Mouse (Mus musculus) Patski (cell line): Measurements from ENCODE around the gene Dppa3. TPM values are rescaled to one million over a fixed set of nuclear protein-coding genes. Genes with fewer than 3 reads are reported as not detected.

Experiments used
- ATAC-seq: fragments of 100-300 bp; one replicate; pipeline ENCODE4 v1.8.0; 2021
- CTCF ChIA-PET: fragments of 350-600 bp; sonication (Branson Sonifier 250); formaldehyde crosslinking; loops from one replicate; lab custom pipeline; 2022; ENCODE audit warnings: inconsistent platforms; lab: Charles Lee
- POLR2A ChIA-PET: fragments of 350-600 bp; sonication (Branson Sonifier 250); formaldehyde crosslinking; loops from one replicate; lab custom pipeline; 2022; ENCODE audit warnings: antibody characterized with exemption, inconsistent platforms; lab: Charles Lee
- DNase-seq: peaks from one replicate; pipeline ENCODE4 v3.0.0-alpha.2; 2011; ENCODE audit warnings: low read depth, low spot score
- H3K27me3 ChIP-seq: fragments of 371-371 bp; one replicate; pipeline ENCODE4 v1.5.1; 2021
- CTCF ChIP-seq: fragments of 100-300 bp; IDR thresholded peaks from one replicate; pipeline ENCODE4 v1.5.1; 2021
- in situ Hi-C: fragments of 300-500 bp; cut with MboI; formaldehyde crosslinking; loops from 3 replicates; pipeline ENCODE4 v1.11.1; 2018; ENCODE audit warnings: low pct_unique_long_range_greater_than_20kb, mixed read lengths
- polyA plus RNA-seq: library from polyadenylated mRNA; unstranded; gene quantifications from one replicate; pipeline ENCODE4 v1.2.3, GENCODE M21; 2021

Gene Dppa3
- polyA plus RNA-seq, 1 experiment from 2014 or later, result not detected

DNA sequence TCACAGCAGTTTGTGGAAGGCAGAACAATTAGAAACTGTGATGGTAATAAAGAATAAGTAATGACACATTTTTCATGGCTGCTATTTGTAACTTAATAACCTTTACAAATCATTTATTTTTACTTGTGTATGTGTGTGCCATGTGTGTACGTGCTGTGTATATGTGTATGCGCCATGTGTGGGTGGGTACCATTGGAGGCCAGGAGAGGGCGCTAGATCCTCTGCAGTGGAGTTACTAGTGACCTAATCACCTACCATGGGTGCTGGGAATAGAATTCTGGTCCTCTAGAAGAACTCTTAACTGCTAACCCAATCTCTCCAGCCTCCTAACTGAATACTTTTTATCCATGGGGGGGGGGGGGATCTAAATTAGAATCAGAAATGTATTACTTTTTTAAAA lies 23.7 kb downstream of the Dppa3 start:
- peak; percentile 11 for TF ChIP-seq CTCF

DNA sequence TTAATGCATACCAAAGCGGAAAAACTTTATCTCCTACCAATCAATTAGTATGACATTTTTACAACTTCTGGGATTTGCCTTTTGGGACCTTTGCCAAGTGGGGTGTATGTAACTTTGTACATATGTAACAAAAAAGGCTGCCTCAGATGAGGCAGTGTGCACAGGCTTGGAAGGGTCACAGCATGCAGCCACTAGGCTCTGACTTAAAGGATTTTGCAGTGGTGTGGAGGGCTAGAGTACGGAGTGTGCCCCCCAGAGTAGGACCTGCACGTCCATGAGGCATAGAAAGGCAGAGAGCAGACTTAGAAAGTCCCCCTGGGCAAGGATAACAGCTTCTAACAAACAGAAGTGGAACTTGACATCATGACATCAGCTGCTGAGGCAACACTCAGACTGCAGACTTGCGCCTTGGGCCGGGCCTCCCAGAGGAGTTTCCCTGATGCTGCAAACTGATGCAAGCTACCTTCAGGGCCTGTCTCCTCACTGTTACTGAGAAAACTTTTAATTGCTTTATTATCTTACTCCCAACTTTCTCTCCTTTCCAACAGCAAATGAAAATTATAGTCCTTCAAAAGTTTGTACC lies 24.3 kb downstream of the Dppa3 start:
- POLR2A ChIA-PET, result no interaction called here
- TF ChIP-seq CTCF, result no peak
- in situ Hi-C loops, result no loop called here
- DNase-seq, result no peak
- ATAC-seq, result no peak
- peaks cover 7% of the 10 kb centered on the region for H3K27me3 ChIP-seq
- CTCF ChIA-PET, result no interaction called here

More for the DNA sequence above, 23.7 kb downstream of the Dppa3 start:
- POLR2A ChIA-PET, result no interaction called here
- DNase-seq (no peak), ATAC-seq (no peak)
- H3K27me3 ChIP-seq, result peaks cover 4% of the 10 kb centered on the region
- in situ Hi-C loops, result no loop called here
- CTCF ChIA-PET, result no interaction called here

DNA sequence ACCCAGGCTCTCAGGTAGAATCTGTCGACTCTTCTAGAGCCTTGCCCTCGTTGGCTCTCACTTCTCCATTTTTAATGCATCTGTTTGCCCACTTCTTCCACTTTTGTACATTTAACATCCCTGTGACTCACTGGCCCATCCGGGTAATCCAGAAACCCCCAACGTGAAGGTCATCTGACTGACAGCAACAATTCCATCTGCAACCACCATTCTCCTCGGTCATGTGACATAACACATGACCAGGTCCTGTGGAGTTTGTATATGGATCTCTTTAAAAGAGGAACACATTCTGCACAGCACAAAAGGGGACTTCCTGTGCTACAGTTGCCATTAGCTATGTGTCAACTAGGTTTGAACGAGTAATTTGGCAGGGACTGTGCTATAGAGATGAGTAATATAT lies 28.1 kb downstream of the Dppa3 start:
- in situ Hi-C loops, result no loop called here
- TF ChIP-seq CTCF, result no peak
- POLR2A ChIA-PET, result no interaction called here

DNA sequence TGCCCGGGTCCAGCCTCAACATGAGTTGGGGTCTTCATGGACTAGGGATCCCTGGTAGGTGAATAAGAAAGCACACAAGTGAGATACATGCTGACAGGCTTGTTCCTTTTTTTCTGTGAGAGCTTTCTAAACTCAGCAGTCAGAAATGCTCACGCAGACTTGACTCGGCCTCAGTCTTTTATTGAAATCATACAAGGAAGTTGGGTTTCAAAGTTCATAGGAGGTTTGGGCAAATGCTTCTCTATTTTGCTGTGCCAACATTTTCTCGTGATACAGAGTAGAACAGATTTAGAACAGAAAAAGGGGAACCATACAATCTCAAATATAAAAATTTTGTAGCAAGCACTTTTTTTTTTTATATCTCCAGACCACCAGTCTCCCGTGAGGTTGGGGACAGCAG lies 31.4 kb downstream of the Dppa3 start:
- no peak for ATAC-seq
- H3K27me3 ChIP-seq, result peaks cover 27% of the 10 kb centered on the region
- in situ Hi-C loops, result no loop called here
- TF ChIP-seq CTCF, result no peak
- no peak for DNase-seq
- ChIA-PET POLR2A (no interaction called here), CTCF (no interaction called here)

More for the DNA sequence above, 28.1 kb downstream of the Dppa3 start:
- no peak for DNase-seq
- ATAC-seq, result no peak
- H3K27me3 ChIP-seq, result peaks cover 22% of the 10 kb centered on the region
- CTCF ChIA-PET, result no interaction called here

DNA sequence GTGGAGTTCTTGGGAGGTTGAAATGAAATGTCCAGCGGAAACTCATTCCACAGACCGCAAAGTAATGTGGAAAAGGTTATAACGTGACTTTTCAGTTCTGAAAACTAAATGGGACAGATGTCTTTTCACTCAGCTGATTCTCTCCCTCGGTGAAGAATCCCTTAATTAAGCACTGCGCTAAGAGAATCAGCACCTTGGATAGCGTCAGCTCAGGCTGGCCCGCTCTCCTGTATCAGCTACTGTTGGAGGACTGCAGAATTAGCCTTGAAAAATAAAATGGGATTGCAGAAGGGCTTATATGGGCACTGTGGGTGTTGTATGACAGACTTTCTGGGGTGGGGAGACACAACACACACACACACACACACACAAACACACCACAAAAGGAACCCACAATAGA lies 33.4 kb downstream of the Dppa3 start:
- peaks cover 23% of the 10 kb centered on the region for H3K27me3 ChIP-seq
- DNase-seq (no peak), ATAC-seq (no peak)
- in situ Hi-C loops, result no loop called here
- CTCF ChIA-PET, result interaction anchor here (1.3 to 2.3 kb wide), 2 partner anchors 8 to 60 kb away, joined by 3 to 8 read pairs; no protein-coding TSS in a partner anchor
- no peak for TF ChIP-seq CTCF
- POLR2A ChIA-PET, result no interaction called here

DNA sequence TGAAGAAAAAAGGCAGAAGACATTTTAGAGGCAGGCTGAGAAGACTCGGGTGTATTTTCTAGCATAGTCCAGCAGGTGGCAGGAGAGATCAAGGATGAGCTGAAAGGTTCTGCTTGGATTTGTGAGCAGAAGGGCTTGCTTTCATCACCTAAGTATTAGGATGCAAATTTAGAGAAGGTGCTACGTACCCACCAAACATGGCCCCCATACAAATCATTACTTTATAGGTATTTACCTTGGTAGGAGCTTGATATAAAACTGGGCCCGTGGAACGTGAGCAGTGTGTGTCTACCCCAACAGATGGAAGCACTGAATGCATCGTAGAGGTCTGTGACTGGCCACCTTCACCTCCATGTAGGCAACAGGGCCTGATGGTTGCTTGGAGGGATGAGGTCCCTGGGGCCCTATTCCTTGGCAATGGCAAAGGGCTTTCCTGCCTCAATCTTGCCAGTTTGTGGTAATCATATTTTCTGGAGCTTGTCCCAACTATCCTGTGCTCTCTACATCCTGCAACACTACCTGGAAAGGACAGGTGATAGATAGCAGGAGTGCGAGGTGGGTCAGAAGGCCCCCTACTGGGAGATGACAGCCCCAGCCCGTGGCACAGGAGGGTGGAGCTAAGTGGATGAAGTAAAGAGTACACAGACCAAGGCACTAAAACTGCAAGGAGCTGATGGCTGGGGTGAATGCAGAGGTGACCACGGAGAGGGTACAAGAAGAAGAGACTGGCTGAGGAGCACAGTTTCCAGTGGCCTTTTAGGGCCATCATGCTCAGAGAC lies 34.6 kb downstream of the Dppa3 start:
- DNase-seq (no peak), ATAC-seq (no peak)
- POLR2A ChIA-PET, result interaction anchor here (0.5 kb wide), 1 partner anchor 58 kb away, joined by 4 read pairs; no protein-coding TSS in a partner anchor
- CTCF ChIA-PET, result interaction anchor here (0.7 to 2.3 kb wide), 9 partner anchors 9 to 140 kb away, joined by 3 to 10 read pairs (median 3); partner anchors contain the start of gene Slc2a3
- in situ Hi-C loops, result loop anchor here (5.0 kb wide), 1 partner anchor 127 kb away; no protein-coding TSS in a partner anchor
- TF ChIP-seq CTCF, result peak; percentile 67
- H3K27me3 ChIP-seq, result peaks cover 17% of the 10 kb centered on the region

DNA sequence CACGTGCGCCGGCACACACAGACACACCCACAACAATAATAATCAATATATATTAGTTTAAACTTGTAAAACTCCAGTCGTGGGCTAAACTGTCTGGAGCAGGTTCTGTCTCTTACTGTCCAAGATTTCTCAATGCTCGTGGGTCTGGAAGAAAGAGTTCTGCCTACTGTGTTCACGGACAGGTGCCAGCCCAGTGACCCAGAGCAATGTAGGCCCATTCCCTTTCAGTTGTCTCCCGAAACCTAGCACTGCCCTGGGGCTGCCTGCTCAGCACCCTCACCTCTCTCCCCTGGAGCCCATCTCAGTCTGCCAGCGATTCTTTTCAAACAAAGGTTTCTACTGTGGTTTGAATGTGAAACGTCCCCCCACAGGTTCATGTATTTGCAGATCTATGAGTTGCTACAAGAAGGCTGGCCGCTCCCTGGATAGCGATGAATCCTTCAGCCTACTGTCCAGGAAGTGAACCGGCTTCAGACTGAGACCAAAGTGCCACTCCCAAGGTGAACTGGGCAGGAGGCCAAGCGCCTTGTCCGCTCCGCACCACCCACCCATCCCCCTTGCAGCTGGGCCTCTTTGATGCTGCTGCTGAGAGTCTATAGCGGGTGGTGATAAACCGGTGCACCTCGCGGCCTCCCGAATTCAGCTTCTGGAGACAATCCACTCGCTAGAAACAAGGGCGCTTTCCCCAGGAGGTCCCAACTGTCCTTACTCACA lies 36.5 kb downstream of the Dppa3 start:
- no peak for ATAC-seq
- no peak for TF ChIP-seq CTCF
- peaks cover 21% of the 10 kb centered on the region for H3K27me3 ChIP-seq
- CTCF ChIA-PET, result no interaction called here
- in situ Hi-C loops, result loop anchor here (5.0 kb wide), 1 partner anchor 125 kb away; no protein-coding TSS in a partner anchor
- POLR2A ChIA-PET, result no interaction called here
- DNase-seq, result no peak

DNA sequence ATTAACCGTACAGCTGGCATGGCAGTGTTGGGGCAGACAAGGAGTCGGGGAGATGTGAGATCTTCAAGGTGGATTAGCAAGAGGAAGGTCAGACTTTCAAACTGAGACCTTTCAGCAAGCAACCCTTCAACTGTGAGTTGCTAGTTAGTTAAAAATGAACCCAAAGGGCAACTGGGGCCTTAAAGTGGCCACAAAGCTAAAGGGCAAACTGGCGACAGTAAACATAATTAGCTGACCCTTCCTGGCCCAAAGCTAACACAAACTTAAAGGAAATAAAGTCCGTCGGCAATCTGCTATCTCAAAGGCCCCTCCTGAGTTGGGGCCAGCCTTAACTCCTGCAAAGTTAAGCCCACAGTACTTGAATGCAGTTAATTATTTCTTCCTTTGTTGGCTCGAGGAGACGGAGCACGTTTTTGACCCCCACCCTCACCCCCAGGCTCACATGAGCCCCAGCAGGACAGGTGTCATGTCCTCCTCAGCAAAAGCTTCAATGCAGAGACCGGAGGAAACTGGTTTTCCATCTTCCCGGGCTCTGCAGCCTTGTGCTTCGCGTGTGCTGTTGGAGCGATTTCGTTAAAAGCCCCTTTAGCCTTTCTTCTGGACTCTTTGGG lies 37.5 kb downstream of the Dppa3 start:
- in situ Hi-C loops, result loop anchor here (5.0 kb wide), 1 partner anchor 124 kb away; no protein-coding TSS in a partner anchor
- peaks cover 12% of the 10 kb centered on the region for H3K27me3 ChIP-seq
- CTCF ChIA-PET, result no interaction called here
- no peak for TF ChIP-seq CTCF
- ATAC-seq (no peak), DNase-seq (no peak)
- POLR2A ChIA-PET, result no interaction called here

DNA sequence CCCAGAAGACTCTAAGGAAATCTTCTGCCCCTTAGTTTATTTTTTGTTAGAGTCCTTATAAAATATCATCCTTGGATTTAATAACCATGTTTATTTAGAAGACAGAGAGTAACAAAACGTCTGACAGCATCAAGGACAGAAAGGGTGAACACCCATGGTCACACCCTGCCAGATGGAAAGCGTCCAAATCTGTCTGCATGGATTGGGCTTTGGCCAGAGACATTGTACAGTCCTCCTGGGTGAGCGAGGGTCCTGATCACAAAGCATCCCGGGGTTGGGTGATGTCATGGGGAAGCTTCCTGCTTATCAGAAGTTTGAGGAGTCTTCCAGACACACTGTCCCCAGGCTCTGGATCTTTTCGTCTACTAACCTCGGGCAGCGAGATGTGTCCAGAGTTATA lies 39.7 kb downstream of the Dppa3 start:
- TF ChIP-seq CTCF, result no peak
- CTCF ChIA-PET, result no interaction called here
- POLR2A ChIA-PET, result no interaction called here
- no peak for DNase-seq
- ATAC-seq, result no peak
- in situ Hi-C loops, result no loop called here
- H3K27me3 ChIP-seq, result peaks cover 12% of the 10 kb centered on the region

DNA sequence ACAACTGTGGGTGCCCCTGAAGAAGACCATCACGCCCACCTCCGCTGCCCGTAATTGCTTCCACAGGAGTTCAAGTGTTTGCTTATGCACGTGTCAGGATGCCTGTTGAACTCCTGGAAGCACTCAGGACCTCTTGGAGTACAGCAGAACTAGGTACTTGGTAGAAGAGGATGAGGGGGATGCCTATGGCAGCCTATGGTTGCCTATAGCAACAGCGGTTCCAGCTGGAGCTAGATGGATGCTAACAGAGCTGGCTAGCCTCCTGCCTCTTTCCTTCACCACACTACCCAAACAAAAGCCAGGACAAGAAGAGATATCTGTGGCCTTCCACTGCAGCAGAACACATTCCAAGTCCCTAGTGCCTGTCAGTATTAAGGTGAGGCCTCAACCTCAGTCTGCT lies 41.5 kb downstream of the Dppa3 start:
- ChIA-PET POLR2A (no interaction called here), CTCF (interaction anchor here (0.9 to 3.4 kb wide), 4 partner anchors 12 to 118 kb away, joined by 3 to 44 read pairs (median 10); no protein-coding TSS in a partner anchor)
- ATAC-seq (no peak), DNase-seq (no peak)
- no peak for TF ChIP-seq CTCF
- in situ Hi-C loops, result no loop called here
- H3K27me3 ChIP-seq, result peaks cover 7% of the 10 kb centered on the region
